Mouse (Mus musculus): ENCODE results near the gene Tomm34.
"Not testable (repeated sequence)": the region's sequence is repeated elsewhere in the genome, so short reads cannot be mapped to it uniquely, and the experiment has no call there.

The Tomm34 gene

DNA sequence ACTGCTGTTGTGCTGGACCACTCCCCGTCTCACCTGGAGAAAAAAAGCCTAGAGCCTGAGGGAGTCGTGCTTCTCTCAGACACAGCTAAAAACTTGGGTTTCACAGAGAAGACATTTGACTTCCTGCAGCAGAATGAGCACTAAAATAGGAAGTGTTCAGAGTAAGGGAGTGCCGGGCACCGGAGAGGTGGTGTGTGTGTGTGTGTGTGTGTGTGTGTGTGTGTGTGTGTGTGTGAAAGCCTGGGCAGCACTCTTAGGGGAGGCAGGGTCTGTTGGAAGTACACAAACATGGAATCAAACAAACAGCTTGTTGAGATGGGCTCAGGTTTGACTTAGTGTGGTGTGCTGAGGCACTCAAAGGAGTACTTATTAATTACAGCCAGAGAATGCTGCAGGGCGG is 4.1 kb upstream of the Tomm34 start:
- DNase-seq, result no peak

GRCm38 (mm10) chr2:164073918-164074578 is 3.1 kb upstream of the Tomm34 start:
- DNase-seq, result peak; percentile 98

GRCm38 (mm10) chr2:164073120-164073519 is 2.2 kb upstream of the Tomm34 start:
- DNase-seq, result no peak

GRCm38 (mm10) chr2:164072109-164072508 is 1.1 kb upstream of the Tomm34 start:
- no peak for DNase-seq

- not testable (repeated sequence) for DNase-seq
Measured at GRCm38 (mm10) chr2:164071437-164071820, 460 bp upstream of the Tomm34 start.

GRCm38 (mm10) chr2:164070142-164070764 is 716 bp downstream of the Tomm34 start, which contains the start of gene Stk4:
Stk4 (plus strand) TSS chr2:164070322.
- peak; percentile 47 for DNase-seq

DNA sequence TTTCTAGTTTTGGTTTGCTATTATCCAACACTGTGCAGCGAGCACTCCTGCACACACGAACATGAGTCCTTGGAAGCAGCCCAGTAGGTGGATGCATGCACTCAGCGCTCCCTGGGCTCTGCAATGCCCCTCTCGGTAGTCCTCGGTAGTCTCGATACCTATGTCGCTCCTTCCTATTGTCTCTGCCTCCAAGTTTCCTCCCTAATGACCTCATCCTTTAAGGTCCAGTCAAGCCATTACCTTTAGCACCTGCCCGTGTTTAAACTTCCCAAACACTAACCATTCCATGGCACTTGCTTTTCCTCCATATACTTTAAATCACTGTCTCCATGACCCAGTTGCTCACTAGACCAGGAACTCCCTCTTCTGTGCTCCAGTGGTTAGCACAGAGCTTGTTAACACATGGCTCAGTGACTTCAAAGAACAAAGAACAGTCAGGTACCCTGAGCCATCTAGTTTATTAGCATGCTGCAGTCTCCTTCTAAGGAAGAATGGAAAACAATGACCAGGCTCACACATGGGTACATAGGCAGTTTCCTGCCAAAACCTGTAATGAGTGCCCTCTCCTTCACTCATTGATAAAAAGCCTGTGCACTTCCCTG is 11.2 kb downstream of the Tomm34 start:
- DNase-seq, result no peak

DNA sequence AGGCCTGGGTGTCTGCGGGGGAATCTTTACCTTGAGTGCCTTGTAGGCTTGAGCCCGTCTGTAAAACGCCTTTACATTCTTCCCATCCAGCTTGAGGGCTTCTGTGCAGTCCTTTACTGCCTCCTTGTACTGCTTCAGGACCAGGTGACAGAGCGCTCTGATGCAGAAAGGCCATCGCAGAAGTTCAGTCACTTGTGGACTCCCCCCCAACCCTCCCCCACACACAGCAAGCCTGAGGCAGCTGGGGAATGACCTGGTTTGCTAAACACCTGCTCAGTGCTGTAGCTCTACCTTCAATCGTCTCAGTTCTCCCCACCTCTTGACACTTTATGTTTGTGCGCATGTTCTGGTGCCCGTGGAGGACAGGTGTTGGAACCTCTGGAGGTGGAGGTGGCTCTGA is 16.3 kb downstream of the Tomm34 start:
- DNase-seq, result no peak

DNA sequence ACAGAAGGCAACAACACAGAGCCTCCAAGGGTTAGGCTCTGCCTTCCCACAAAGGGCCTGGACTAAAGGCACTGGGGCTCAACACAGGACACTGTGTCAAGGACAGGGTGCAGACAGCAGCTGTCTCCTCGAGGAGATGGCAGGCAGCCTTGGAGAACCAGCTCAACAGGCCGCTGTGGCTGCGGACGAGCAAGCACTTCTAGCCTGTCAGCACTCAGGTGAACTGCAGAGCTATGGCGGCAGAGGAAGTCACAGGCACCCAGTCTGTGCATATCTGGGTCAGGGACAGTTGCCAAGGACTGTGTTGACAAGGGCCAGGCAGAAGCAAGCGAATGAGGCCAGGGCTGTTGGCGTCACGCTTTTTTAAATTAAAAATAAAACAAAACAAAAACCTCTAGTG is 17.2 kb downstream of the Tomm34 start:
- DNase-seq, result no peak

- no peak for DNase-seq
Measured at GRCm38 (mm10) chr2:164047197-164047690, 23.7 kb downstream of the Tomm34 start.

DNA sequence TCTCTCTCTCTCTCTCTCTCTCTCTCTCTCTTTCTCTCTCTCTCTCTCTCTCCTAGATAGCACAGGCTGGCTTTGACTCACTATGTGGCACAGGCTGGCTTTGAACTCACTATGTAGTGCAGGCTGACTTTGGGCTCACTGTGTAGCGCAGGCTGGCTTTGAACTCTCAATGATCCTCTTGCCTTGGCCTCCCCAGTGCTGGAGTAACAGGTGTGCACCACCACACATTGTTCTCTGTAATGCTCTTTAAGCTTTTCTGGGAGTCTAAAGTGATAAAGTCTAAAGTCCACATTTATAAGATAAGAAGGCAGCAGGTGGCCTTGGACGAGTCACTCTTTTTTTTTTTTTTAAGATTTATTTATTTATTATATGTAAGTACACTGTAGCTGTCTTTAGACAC is 29.4 kb downstream of the Tomm34 start:
- DNase-seq, result no peak

- no peak for DNase-seq
Measured at GRCm38 (mm10) chr2:164040949-164041348, 30.0 kb downstream of the Tomm34 start.

DNA sequence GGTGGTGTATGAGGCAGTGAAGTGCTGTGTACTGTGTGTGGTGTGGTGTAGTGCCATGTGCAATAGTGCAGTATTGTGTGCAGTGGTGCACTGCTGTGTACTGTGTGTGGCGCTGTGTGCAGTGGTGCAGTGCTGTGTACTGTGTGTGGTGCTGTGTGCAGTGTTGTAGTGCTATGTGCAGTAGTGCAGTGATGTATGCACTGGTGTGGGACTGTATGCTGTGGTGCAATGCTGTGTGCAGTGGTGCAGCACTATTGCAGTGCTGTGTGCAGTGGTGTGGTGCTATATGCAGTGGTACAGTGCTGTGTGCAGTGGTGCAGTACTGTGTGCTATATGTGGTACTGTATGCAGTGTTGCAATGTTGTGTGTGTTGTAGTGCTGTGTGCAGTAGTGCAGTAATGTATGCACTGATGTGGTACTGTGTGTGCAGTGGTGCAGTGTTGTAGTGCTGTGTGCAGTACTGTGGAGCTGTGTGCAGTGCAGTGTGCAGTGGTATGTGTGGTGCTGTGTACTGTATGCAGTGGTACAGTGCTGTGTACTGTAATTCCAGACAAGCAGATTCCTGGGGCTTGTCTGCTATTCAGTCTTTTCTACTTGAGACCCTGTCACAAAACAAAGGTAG is 32.5 kb downstream of the Tomm34 start:
- no peak for DNase-seq

- no peak for DNase-seq
Measured at GRCm38 (mm10) chr2:164036520-164037019, 34.4 kb downstream of the Tomm34 start.

GRCm38 (mm10) chr2:164032973-164033372 is 38.0 kb downstream of the Tomm34 start:
- DNase-seq, result no peak

DNA sequence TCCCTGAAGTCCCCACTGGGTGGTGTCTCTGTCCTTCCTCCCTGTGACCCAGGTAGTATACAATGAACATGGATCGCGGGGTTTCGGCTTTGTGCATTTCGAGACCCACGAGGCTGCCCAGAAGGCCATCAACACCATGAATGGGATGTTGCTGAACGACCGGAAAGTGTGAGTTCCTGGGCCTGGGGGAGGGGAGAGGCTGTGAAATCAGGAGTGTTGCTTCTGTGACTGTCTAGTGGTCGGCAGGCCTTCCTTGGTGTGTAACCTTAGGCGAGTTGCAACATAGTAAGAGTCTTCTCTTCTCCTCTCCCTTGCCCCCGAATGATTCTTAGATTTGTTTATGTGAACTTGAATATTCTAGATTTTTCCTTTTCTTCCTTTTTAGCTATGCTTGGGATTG is 39.8 kb downstream of the Tomm34 start:
- no peak for DNase-seq

- no peak for DNase-seq
Measured at GRCm38 (mm10) chr2:164025150-164025549, 45.8 kb downstream of the Tomm34 start, which contains the start of gene Pabpc1l. Pabpc1l (plus strand) TSS chr2:164025450.

GRCm38 (mm10) chr2:164022104-164022503 is 48.9 kb downstream of the Tomm34 start:
- DNase-seq, result no peak

DNA sequence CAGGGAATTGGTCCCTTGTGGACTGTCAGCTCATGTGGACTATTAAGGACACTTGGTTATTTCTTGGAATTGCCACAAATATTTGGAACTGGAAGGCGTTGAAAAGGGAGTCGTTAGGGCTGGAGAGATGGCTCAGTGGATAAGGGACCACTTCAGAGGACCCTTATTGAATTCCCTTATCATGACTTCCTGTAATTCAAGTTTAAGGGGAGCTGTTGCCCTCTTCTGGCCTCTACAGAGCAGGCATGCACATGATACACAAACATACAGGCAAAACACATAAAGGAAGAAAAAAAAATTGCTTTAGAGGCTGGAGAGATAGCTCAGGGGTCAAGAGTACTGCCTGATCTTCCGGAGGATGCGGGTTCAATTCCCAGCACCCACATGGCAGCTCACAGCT is 51.0 kb downstream of the Tomm34 start:
- DNase-seq, result no peak

DNA sequence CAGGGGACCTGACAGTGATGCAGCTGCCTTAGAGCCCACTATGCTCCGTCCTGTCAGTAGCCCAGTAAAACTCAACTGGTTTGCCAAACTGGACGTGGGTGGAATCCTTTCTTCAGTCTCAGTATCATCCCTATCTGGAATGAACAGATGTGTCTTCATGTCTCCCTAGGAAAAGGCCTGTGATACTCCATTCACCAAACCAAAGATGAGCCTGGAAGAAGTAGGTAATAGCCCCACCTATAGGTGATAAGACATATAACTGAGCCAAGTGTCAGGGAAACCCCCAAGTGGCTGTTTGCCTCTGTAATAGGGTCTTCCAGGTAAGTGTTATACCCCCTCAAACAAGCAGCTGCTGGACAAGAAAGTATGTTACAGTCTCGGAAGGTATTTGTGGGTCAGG is 52.1 kb downstream of the Tomm34 start:
- DNase-seq, result no peak

DNA sequence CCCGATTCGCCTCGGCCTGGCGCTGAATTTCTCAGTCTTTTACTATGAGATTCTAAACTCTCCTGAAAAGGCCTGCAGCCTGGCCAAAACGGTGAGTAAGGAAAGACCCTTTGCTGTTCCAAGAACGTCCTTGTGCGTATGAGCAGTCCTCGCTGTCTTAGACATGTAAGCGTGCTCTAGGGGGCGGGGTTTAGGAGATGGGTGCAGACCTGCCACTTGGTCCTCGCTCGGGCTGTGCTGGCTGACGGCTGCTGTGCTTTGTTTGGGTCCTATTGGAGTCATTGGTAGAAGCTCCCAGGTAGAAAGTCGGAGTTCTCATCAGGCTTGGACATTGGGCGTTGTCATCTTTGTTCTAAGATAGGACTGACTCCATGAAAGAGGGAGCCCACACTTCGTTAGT is 55.7 kb downstream of the Tomm34 start:
- DNase-seq, result no peak

DNA sequence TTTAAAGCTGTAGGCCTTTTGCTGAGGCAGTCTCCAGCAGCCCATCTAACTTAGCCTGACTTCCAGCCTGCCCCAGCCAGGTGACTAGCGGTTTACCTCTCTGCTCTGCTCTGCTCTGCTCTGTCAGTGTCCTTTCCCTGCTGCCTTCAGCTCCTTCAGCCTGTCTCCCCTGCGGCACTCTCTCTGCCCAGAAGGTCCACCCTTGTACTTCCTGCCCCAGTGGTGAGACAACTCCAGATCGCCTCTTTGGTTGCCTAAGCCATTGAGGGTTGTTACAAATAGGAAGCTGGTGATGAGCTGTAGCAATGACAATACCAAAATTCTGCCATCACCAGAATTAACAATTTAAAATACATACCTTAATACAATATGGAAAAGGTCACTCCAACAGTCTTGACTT is 60.0 kb downstream of the Tomm34 start:
- DNase-seq, result no peak

GRCm38 (mm10) chr2:164010496-164010895 is 60.5 kb downstream of the Tomm34 start:
- DNase-seq, result no peak

DNA sequence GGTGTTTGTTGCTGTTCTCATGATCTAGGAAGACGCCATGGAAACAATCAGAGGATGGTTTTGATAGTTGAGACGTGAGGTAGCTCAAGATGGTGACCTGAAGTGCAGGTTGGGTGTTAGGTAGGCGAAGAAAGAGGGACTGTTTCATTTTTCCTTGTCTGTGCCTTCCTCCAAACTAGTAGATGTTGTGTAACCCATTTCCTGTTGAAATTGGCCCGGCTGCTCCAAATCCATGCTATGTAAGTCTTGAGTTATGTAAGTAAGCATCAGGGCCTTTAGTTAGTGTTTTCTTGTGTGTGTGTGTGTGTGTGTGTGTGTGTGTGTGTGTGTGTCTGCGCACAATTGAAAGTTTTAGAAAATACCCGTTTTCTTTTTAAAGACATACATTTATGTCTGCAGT is 61.7 kb downstream of the Tomm34 start:
- no peak for DNase-seq
